Mouse (Mus musculus): ENCODE data around the gene Trim63. TPM values are rescaled to one million over a fixed set of nuclear protein-coding genes. Genes with fewer than 3 reads are reported as not detected.

The Trim63 gene
- polyA plus RNA-seq, 2 experiments from 2014 or later, result not detected

DNA sequence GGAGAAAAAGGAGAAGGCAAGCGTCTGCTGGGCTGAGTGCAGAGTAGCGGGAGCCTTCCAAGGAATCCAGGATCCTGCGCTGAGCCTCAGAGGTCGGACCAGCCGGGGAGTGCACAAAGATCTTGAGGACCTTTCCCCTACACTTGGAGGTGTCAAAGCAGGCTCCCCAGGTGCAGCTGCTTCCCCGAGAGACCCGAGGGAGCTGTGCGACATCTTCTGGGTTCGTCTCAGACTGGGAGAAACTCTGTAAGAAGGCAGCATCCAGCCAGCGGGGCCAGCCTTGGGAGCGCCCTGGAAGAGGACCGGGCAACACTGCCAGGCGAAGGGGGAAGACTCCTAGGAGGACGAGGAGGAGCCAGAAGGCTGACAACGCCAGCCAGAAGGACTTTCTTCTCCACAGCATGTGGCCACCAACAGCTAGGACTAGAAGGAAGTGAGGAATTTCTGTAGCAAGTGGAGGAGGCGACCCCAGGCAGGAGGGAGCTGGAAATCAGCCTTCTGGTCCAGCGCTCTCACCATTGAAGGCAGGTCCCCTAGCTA is 56.5 kb downstream of the Trim63 start:
- ATAC-seq, result no peak

DNA sequence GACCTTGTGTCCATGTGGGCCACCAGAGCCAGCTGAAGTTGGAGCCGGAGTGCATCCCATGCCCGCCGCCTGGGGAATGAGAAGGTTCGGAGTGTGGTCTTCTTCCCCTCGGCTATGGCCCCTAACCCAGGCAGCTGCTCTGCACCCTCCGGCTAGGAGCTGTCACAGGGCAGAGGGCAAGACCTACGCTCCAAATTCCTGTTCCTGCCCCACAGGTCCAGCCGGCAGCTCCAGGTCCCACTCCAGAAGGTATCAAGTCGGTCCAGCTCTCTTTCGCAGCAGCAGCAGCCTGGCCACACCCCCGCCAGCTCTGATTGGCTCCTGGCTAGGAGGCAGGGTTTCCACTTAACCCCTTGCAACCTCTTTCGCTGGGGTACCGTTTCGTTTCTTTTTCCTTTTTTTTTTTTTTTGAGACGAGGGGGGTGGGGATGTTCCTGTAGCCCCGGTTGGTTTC is 57.4 kb downstream of the Trim63 start:
- ATAC-seq, result peak; percentile 97

DNA sequence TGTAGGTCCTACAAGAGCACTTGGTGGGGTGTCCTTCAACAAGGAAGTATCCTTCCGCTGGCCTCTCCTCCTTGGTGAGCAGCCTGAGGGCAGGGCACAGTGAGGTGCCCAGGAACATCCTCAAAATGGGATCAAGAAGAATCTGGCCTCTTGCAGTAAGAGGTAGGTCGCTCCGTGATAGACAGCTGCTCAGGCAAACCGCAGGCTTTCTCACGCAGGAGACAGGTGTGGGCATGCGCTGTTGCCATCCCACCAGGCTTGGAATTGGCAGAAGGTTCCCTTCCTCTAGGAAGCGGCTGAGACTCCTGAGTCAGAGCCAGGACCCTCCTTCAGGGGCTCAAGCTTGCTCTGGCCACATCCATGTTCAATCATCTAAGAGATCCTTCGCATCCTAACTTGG is 58.4 kb downstream of the Trim63 start:
- no peak for ATAC-seq

DNA sequence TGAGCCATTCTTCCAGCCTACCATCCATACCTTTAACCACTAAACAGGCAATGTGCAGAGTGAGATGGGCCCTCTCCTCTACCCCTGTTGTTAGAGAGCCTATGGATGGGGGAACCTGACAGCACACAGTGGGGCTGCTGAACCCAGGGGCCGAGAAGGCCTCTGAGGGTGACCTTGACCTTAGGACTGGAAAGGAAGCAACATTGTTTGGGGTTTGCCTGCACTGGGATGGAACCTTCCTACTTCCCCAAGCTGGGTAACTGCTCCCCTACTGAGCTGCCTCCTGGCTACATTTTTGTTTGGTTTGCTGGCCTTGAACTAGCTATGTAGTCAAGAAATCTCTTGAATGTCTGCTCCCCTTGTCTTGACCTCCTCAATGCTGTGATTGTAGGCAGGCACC is 59.4 kb downstream of the Trim63 start:
- no peak for ATAC-seq

DNA sequence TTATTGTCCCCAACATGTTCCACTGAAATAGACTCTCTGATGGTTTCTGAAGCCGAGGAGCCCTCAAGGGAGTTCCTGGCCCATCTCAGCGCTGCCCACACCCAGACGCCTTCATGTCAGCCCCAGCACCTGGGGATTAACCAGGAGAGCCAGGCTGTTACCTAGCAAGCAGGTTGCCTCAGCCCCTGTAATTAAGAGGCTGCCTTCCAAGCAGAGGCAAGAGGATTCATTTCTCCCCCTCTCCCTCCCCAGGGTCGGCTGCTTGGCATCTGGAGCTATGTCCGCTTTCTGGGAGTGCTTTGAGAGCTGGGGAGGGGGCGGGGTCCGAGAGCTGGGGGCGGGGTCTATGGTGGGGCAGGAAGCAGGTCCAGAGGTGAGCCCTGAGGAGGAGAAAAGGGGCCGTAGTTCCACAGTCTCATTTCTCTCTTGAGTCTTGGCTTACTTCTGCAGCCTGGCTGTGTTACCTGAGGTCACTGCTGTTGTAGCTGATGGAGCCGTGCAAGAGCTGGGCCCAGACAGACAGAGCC is 63.2 kb downstream of the Trim63 start:
- ATAC-seq, result no peak

Other genes with a start within 250 kb of the Trim63 start
- 1,000 to 10,000 TPM; 2,918 to 3,094 TPM for gene Cd52, start 220.0 kb upstream of the Trim63 start, polyA plus RNA-seq (2017; shearing (Covaris generic))
- 10 to 100 TPM; 31.2 to 54.2 TPM for gene Ubxn11, start 212.6 kb upstream of the Trim63 start, polyA plus RNA-seq (2017; shearing (Covaris generic))
- 1,000 to 10,000 TPM in 1 of 2 experiments, 100 to 1,000 TPM in 1; 977 to 1,004 TPM for gene Sh3bgrl3, start 186.3 kb upstream of the Trim63 start, polyA plus RNA-seq (2017; shearing (Covaris generic))
- 100 to 1,000 TPM in 1 of 2 experiments, 10 to 100 TPM in 1; 72.5 to 166 TPM for gene Cep85, start 128.0 kb upstream of the Trim63 start, polyA plus RNA-seq (2017; shearing (Covaris generic))
- not detected for gene Gm7534, start 112.1 kb upstream of the Trim63 start, polyA plus RNA-seq (2017; shearing (Covaris generic))
- gene Catsper4, start 87.7 kb upstream of the Trim63 start, polyA plus RNA-seq (2017; shearing (Covaris generic)), result not detected
- not detected for gene Cnksr1, start 76.7 kb upstream of the Trim63 start, polyA plus RNA-seq (2017; shearing (Covaris generic))
- gene E130218I03Rik, start 71.5 kb upstream of the Trim63 start, polyA plus RNA-seq (2017; shearing (Covaris generic)), result 1 to 10 TPM in 1 of 2 experiments, not detected in 1; 3.7 TPM
- 1 to 10 TPM; 4.3 to 6.8 TPM for gene Zfp593, start 69.5 kb upstream of the Trim63 start, polyA plus RNA-seq (2017; shearing (Covaris generic))
- gene Gm30191, start 68.2 kb upstream of the Trim63 start, polyA plus RNA-seq (2017; shearing (Covaris generic)), result not detected
- not detected for gene Grrp1, start 61.0 kb upstream of the Trim63 start, polyA plus RNA-seq (2017; shearing (Covaris generic))
- 10 to 100 TPM; 20.7 to 24.2 TPM for gene Pdik1l, start 27.2 kb upstream of the Trim63 start, polyA plus RNA-seq (2017; shearing (Covaris generic))
- under 1 TPM; 0.19 TPM for gene Slc30a2, start 28.1 kb downstream of the Trim63 start, polyA plus RNA-seq (2017; shearing (Covaris generic))
- gene Extl1, start 68.7 kb downstream of the Trim63 start, polyA plus RNA-seq (2017; shearing (Covaris generic)), result 1 to 10 TPM; 2.2 to 2.3 TPM
- gene Pafah2, start 81.2 kb downstream of the Trim63 start, polyA plus RNA-seq (2017; shearing (Covaris generic)), result 1 to 10 TPM in 1 of 2 experiments, under 1 TPM in 1; 0.30 to 2.4 TPM
- 100 to 1,000 TPM in 1 of 2 experiments, 10 to 100 TPM in 1; 80.7 to 125 TPM for gene Stmn1, start 153.2 kb downstream of the Trim63 start, polyA plus RNA-seq (2017; shearing (Covaris generic))
- gene Paqr7, start 181.6 kb downstream of the Trim63 start, polyA plus RNA-seq (2017; shearing (Covaris generic)), result 10 to 100 TPM; 21.3 to 56.0 TPM
- gene Aunip, start 195.9 kb downstream of the Trim63 start, polyA plus RNA-seq (2017; shearing (Covaris generic)), result 1 to 10 TPM in 1 of 2 experiments, under 1 TPM in 1; 0.26 to 1.2 TPM
- gene Mtfr1l, start 220.3 kb downstream of the Trim63 start, polyA plus RNA-seq (2017; shearing (Covaris generic)), result 100 to 1,000 TPM in 1 of 2 experiments, 10 to 100 TPM in 1; 83.6 to 119 TPM
- 1 to 10 TPM in 1 of 2 experiments, under 1 TPM in 1; 0.19 to 1.9 TPM for gene Selenon, start 237.0 kb downstream of the Trim63 start, polyA plus RNA-seq (2017; shearing (Covaris generic))

Data from CD4-positive, CD25-positive, alpha-beta regulatory T cell, adult 4 months (primary cell).